Mouse (Mus musculus) erythroid progenitor cell, adult 5-6 weeks (primary cell): ENCODE data around the gene Gsdmc3. TPM values are rescaled to one million over a fixed set of nuclear protein-coding genes. Genes with fewer than 3 reads are reported as not detected.
"Not testable (repeated sequence)": the region's sequence is repeated elsewhere in the genome, so short reads cannot be mapped to it uniquely, and the experiment has no call there.

ENCODE experiments used
- ATAC-seq: replicated peaks from 2 replicates; pipeline ENCODE4 v1.8.0; 2016; ENCODE audit warnings: moderate number of reproducible peaks, mild to moderate bottlenecking, moderate TSS enrichment, inconsistent platforms; ENCODE audit not compliant: poor library complexity, low FRiP score, severe bottlenecking
- total RNA-seq, 2 experiments: library from RNA; stranded (forward) in 1 of 2; stranded (reverse) in 1 of 2; fragments of 150-400 nt in 1 of 2; fragments of 186-747, 209-891 nt in 1 of 2; gene quantifications; 2 replicates each; pipeline versions ENCODE4 v1.2.3 to v1.2.4; 2015 to 2017; ENCODE audit warnings: low replicate concordance in 2 of 2

Gsdmc3 gene
- total RNA-seq (2015; ENCODE audit: low replicate concordance) = not detected in 2 replicates
- total RNA-seq (2017; ENCODE audit: low replicate concordance) = not detected in 2 replicates

- not testable (repeated sequence) for ATAC-seq
Measured at GRCm38 (mm10) chr15:63878458-63878857, at the start of gene Gsdmc3. TSS of gene Gsdmc3 (minus strand) at chr15:63878558.

GRCm38 (mm10) chr15:63926201-63926600 lies 47.8 kb upstream of the Gsdmc3 start:
- ATAC-seq = no peak

- ATAC-seq = no peak
Measured at GRCm38 (mm10) chr15:63924484-63924883, 46.1 kb upstream of the Gsdmc3 start.

GRCm38 (mm10) chr15:63921618-63922017 lies 43.3 kb upstream of the Gsdmc3 start:
- ATAC-seq = not testable (repeated sequence)

- not testable (repeated sequence) for ATAC-seq
Measured at GRCm38 (mm10) chr15:63919728-63920127, 41.4 kb upstream of the Gsdmc3 start.

GRCm38 (mm10) chr15:63916584-63916983 lies 38.2 kb upstream of the Gsdmc3 start:
- ATAC-seq = not testable (repeated sequence)

- not testable (repeated sequence) for ATAC-seq
Measured at GRCm38 (mm10) chr15:63912197-63912596, 33.8 kb upstream of the Gsdmc3 start, which contains the start of gene Gsdmc4. TSS of gene Gsdmc4 (minus strand) at chr15:63912297.

GRCm38 (mm10) chr15:63909896-63910295 lies 31.5 kb upstream of the Gsdmc3 start:
- ATAC-seq = not testable (repeated sequence)

- ATAC-seq = peak; percentile 52; the same call in 1 of the 2 replicates
Measured at GRCm38 (mm10) chr15:63895560-63896353, 17.4 kb upstream of the Gsdmc3 start.

GRCm38 (mm10) chr15:63888440-63888839 lies 10.1 kb upstream of the Gsdmc3 start:
- ATAC-seq = not testable (repeated sequence)

GRCm38 (mm10) chr15:63887949-63888348 lies 9.6 kb upstream of the Gsdmc3 start:
- ATAC-seq = not testable (repeated sequence)

- not testable (repeated sequence) for ATAC-seq
Measured at GRCm38 (mm10) chr15:63876160-63876559, 2.2 kb downstream of the Gsdmc3 start.

GRCm38 (mm10) chr15:63861965-63862364 lies 16.4 kb downstream of the Gsdmc3 start:
- ATAC-seq = not testable (repeated sequence)

Other genes with a start within 250 kb of the Gsdmc3 start
- not detected in 2 replicates for gene Gsdmc2, start 33.4 kb downstream of the Gsdmc3 start, total RNA-seq (2015; ENCODE audit: low replicate concordance)
- not detected in 2 replicates for gene Gsdmc2, start 33.4 kb downstream of the Gsdmc3 start, total RNA-seq (2017; ENCODE audit: low replicate concordance)
- not detected in 2 replicates for gene Gsdmc4, start 33.7 kb upstream of the Gsdmc3 start, total RNA-seq (2015; ENCODE audit: low replicate concordance)
- not detected in 2 replicates for gene Gsdmc4, start 33.7 kb upstream of the Gsdmc3 start, total RNA-seq (2017; ENCODE audit: low replicate concordance)
- 83.8 and 95.5 TPM in 2 replicates for gene Fam49b, start 181.9 kb upstream of the Gsdmc3 start, total RNA-seq (2015; ENCODE audit: low replicate concordance)
- gene Fam49b, start 181.9 kb upstream of the Gsdmc3 start, total RNA-seq (2017; ENCODE audit: low replicate concordance) = 38.5 and 47.1 TPM in 2 replicates